Mouse (Mus musculus): ENCODE measurements around the gene Gm45716. TPM values are rescaled to one million over a fixed set of nuclear protein-coding genes. Genes with fewer than 3 reads are reported as not detected.

Gene Gm45716
- polyA plus RNA-seq, 1 experiment from 2014 or later = 9.4 TPM

Other genes starting within 250 kb of the Gm45716 start
- gene Pctp, start 184.8 kb upstream of the Gm45716 start, polyA plus RNA-seq (2015; fragmentation: Nextera tagmentation; extraction: Ambion mirVana) = 24.5 and 25.4 TPM in 2 replicates
- 13.1 and 13.4 TPM in 2 replicates for gene Tmem100, start 157.3 kb upstream of the Gm45716 start, polyA plus RNA-seq (2015; fragmentation: Nextera tagmentation; extraction: Ambion mirVana)
- gene Mmd, start 61.8 kb downstream of the Gm45716 start, polyA plus RNA-seq (2015; fragmentation: Nextera tagmentation; extraction: Ambion mirVana) = 47.7 and 49.4 TPM in 2 replicates
- 0.79 and 2.1 TPM in 2 replicates for gene Hlf, start 203.2 kb downstream of the Gm45716 start, polyA plus RNA-seq (2015; fragmentation: Nextera tagmentation; extraction: Ambion mirVana)